In genomic region chr1:82361240-82361639, GRCm38 (mm10) we compare ENCODE assay signal across 15 mouse cellular contexts.
"Had no signal": no experiment of that assay in that cellular context is flagged by ENCODE, and none has a peak within 500 bp of the region (broad histone marks: within the 10 kb centered on the region; RNA-seq: fewer than 3 reads in every experiment).

No protein-coding gene starts in this region.

- ATAC-seq: intestine, postnatal 0 days; liver, postnatal 0 days had no signal

- H3K27me3 ChIP-seq: liver, embryonic 13.5 days; neural tube, embryonic 15.5 days had no signal

- H3K9me3 ChIP-seq: liver, embryonic 13.5 days; neural tube, embryonic 15.5 days had no signal

- H3K27ac ChIP-seq: left cerebral cortex, adult 2 months; liver, embryonic 13.5 days; neural tube, embryonic 15.5 days; stomach, postnatal 0 days had no signal

- DNase-seq: kidney, adult 8-10 months; kidney, postnatal 10 days; kidney, postnatal 4 days; liver; liver, embryonic 13.5 days; liver, postnatal 0 days; midbrain, embryonic 14.5 days; right cerebral cortex, adult 18-20 months; thymus, adult 18-20 months; thymus, postnatal 14 days had no signal

- H3K36me3 ChIP-seq: liver, embryonic 13.5 days; neural tube, embryonic 15.5 days had no signal

- H3K4me2 ChIP-seq: liver, embryonic 13.5 days; neural tube, embryonic 15.5 days had no signal

- H3K4me3 ChIP-seq: left cerebral cortex, adult 2 months; liver, embryonic 13.5 days; myocyte; neural tube, embryonic 15.5 days had no signal

- H3K9ac ChIP-seq: liver, embryonic 13.5 days; liver, postnatal 0 days; neural tube, embryonic 15.5 days had no signal
